Comparison of ENCODE assay signal across 13 mouse cellular contexts in the genomic region with DNA sequence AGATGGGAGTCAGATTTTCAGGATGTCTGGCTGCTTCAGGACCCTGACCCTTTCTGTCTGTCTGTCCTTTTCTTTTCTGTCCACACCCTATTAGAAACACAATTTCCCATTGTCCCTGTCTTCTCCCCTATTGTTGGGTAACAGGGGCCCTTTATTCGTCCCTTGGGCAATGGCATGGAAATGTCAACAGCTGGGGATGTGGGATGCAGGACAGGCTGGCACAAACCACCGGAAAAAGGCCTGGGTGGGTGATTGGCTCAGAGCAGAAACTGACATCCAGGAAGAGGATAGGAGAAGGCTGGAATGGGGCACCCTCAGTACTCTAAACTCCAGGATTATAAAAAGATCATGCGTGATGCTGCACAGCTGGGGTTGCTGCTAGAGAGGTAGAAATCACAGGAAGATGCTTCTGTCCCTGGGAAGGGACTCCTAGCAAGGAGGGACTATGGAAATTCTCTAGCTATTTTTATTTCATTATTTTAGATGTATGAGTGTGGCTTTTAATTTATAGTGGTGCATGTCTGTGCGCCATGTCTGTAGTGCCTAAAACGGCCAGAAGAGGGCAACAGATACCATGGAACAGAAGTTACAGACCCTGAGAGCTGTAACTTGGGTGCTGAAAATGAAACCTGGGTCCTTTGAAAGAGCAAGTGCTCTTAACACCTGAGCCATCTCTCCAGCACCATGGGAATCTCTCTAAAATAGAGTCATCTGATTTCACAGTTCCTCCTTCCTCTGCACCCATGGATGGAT. TPM values are rescaled to one million over a fixed set of nuclear protein-coding genes. Genes with fewer than 3 reads are reported as not detected.
A peak's percentile ranks its signal among the peaks of the same experiment; 100 is the strongest.
DNase-seq lines count a peak whose midpoint lies in the region; ATAC-seq and TF ChIP-seq lines count a peak whose summit lies in the region.
"Had no signal": no experiment of that assay in that cellular context is flagged by ENCODE, and none has a peak within 500 bp of the region (broad histone marks: within the 10 kb centered on the region; RNA-seq: fewer than 3 reads in every experiment).

A gene (minus strand): TSS at position 150 of the 753 bp plus-strand sequence.

- no peak within 1 kb of the TSS for H3K4me2 ChIP-seq in liver, postnatal 0 days (ENCODE audit: low read depth, low read length)
- no peak within 1 kb of the TSS for H3K4me2 ChIP-seq in forebrain, embryonic 14.5 days (ENCODE audit: low read length)
- H3K4me2 ChIP-seq: forebrain, embryonic 12.5 days; neural tube, embryonic 15.5 days had no signal

- ATAC-seq in G1E (ENCODE audit: extremely low read depth, insufficient number of reproducible peaks, low FRiP score, poor library complexity, severe bottlenecking) = no peak
- ATAC-seq in liver, postnatal 0 days = no peak
- no peak for ATAC-seq in forebrain, embryonic 14.5 days

- no peak within 1 kb of the TSS for H3K4me3 ChIP-seq in G1E (ENCODE audit: low read depth, low read length)
- no peak within 1 kb of the TSS for H3K4me3 ChIP-seq in liver, postnatal 0 days (ENCODE audit: low read depth, low read length)
- H3K4me3 ChIP-seq in forebrain, embryonic 14.5 days (ENCODE audit: low read depth, low read length) = no peak within 1 kb of the TSS
- H3K4me3 ChIP-seq: forebrain, embryonic 12.5 days; neural tube, embryonic 15.5 days had no signal

- H3K4me1 ChIP-seq in G1E (ENCODE audit: insufficient read depth, low read depth, low read length) = peaks cover 4% of the 10 kb centered on the region; the same call in 1 of the 2 replicates
- peaks cover 23% of the 10 kb centered on the region for H3K4me1 ChIP-seq in liver, postnatal 0 days (ENCODE audit: insufficient read depth)
- peaks cover 11% of the 10 kb centered on the region for H3K4me1 ChIP-seq in forebrain, embryonic 14.5 days (ENCODE audit: control insufficient read depth, insufficient read depth, low read length)

- TF ChIP-seq EP300 in liver, postnatal 0 days (IDR thresholded peaks at IDR 0.05; ENCODE audit: low read depth) = no peak

- no peak within 1 kb of the TSS for H3K27ac ChIP-seq in liver, postnatal 0 days (ENCODE audit: low read depth)
- H3K27ac ChIP-seq in forebrain, embryonic 14.5 days (ENCODE audit: low read depth, low read length) = no peak within 1 kb of the TSS
- H3K27ac ChIP-seq: forebrain, embryonic 12.5 days; neural tube, embryonic 15.5 days had no signal

- H3K9me3 ChIP-seq in G1E (replicated peaks) = peaks cover 16% of the 10 kb centered on the region
- H3K9me3 ChIP-seq in liver, postnatal 0 days (ENCODE audit: low read length) = no peaks in the 10 kb centered on the region
- no peaks in the 10 kb centered on the region for H3K9me3 ChIP-seq in forebrain, embryonic 14.5 days (replicated peaks; ENCODE audit: control insufficient read depth, low read length)
- H3K9me3 ChIP-seq: neural tube, embryonic 15.5 days had no signal

- peak; percentile 18 to 22 for DNase-seq in cerebellum, postnatal 10 days
- no peak for DNase-seq in cerebellum, postnatal 4 days (ENCODE audit: low spot score in 2 of 2)
- peak in 1 of 2 experiments; percentile 12 for DNase-seq in left cerebral cortex, adult 18-20 months (ENCODE audit: low spot score in 2 of 2)
- no peak for DNase-seq in left cerebral cortex, postnatal 4 days
- DNase-seq in G1E (ENCODE audit: low spot score) = no peak
- DNase-seq in liver, postnatal 0 days = peak; percentile 38
- DNase-seq in spleen, postnatal 36 days (ENCODE audit: low spot score in 2 of 2) = no peak
- no peak for DNase-seq in forebrain, embryonic 14.5 days (ENCODE audit: low spot score)
- DNase-seq: cerebellum, adult 8-10 months had no signal

- WGBS in liver, postnatal 0 days (ENCODE audit: insufficient replicate concordance) = 46% methylated on average over 5 of the region's 5 CpGs
- 48% methylated on average over 5 of the region's 5 CpGs for WGBS in forebrain, embryonic 14.5 days

- H3K36me3 ChIP-seq in G1E (replicated peaks) = no peaks in the 10 kb centered on the region
- no peaks in the 10 kb centered on the region for H3K36me3 ChIP-seq in liver, postnatal 0 days (replicated peaks; ENCODE audit: insufficient read depth, low read length)
- no peaks in the 10 kb centered on the region for H3K36me3 ChIP-seq in forebrain, embryonic 14.5 days (ENCODE audit: control insufficient read depth, insufficient read depth, low read length)
- H3K36me3 ChIP-seq: forebrain, embryonic 12.5 days; neural tube, embryonic 15.5 days had no signal

- intact Hi-C loops in left cerebral cortex, postnatal 4 days (cut with DNase I) = no loop called here

- no peak within 1 kb of the TSS for H3K9ac ChIP-seq in liver, postnatal 0 days (replicated peaks)
- no peak within 1 kb of the TSS for H3K9ac ChIP-seq in forebrain, embryonic 14.5 days (ENCODE audit: low read length)
- H3K9ac ChIP-seq: forebrain, embryonic 12.5 days; neural tube, embryonic 15.5 days had no signal

- TF ChIP-seq CTCF in G1E (IDR thresholded peaks at IDR 0.05; ENCODE audit: low read depth, low read length) = peak; percentile 7; the same call in 1 of the 2 replicates
- peak; percentile 70 for TF ChIP-seq CTCF in liver, postnatal 0 days (IDR thresholded peaks at IDR 0.05; ENCODE audit: low read depth)

- H3K27me3 ChIP-seq in G1E (ENCODE audit: insufficient read depth, low read length) = peaks cover 35% of the 10 kb centered on the region
- peaks cover 40% of the 10 kb centered on the region for H3K27me3 ChIP-seq in liver, postnatal 0 days (ENCODE audit: insufficient read depth, low read length)
- peaks cover 43% of the 10 kb centered on the region for H3K27me3 ChIP-seq in forebrain, embryonic 14.5 days (replicated peaks; ENCODE audit: control insufficient read depth, insufficient read depth, low read length)

RNA-seq across cellular contexts. Expression of the gene that starts here (rescaled TPM):
- total RNA-seq in left cerebral cortex, adult 18-20 months (2021) = 10 to 100 TPM; 22.6 to 24.1 TPM
- under 1 TPM; 0.40 to 0.46 TPM for total RNA-seq in left cerebral cortex, postnatal 4 days (2021)
- total RNA-seq in G1E (2014; fragmentation: Nextera tagmentation) (not detected in 2 replicates), G1E (2017) (not detected in 2 replicates)
- not detected in 2 replicates for polyA plus RNA-seq in G1E (2012)
- not detected in 2 replicates for polyA plus RNA-seq in liver, postnatal 0 days (2015; fragmentation: Nextera tagmentation; extraction: Ambion mirVana)
- polyA plus RNA-seq in forebrain, embryonic 14.5 days (2014; fragmentation: Nextera tagmentation; extraction: Ambion mirVana) = 0.52 TPM in 1 of 2 replicates, not detected in the other
- total RNA-seq: heart, postnatal 25 days had no signal
- polyA plus RNA-seq: forebrain, embryonic 12.5 days; liver, embryonic 16.5 days had no signal

Comparison
In these comparisons a context has a peak if more than half of its experiments do, and no peak if none do; other contexts are left out.
1. RNA of the gene that starts here (total RNA-seq): 22.6 to 24.1 TPM in left cerebral cortex, adult 18-20 months; 0.40 to 0.46 TPM in left cerebral cortex, postnatal 4 days and not detected in G1E; every median in the first group is over 10 times any median in the second.
2. DNase-seq: peak in cerebellum, postnatal 10 days (2 of 2); none in cerebellum, postnatal 4 days (0 of 2), left cerebral cortex, postnatal 4 days (single experiment), G1E (single experiment), spleen, postnatal 36 days (0 of 2) and forebrain, embryonic 14.5 days (single experiment).
3. Peak in DNase-seq in liver, postnatal 0 days; RNA of the gene not detected or under 1 TPM.